Mouse (Mus musculus) frontal cortex, postnatal 10 days (tissue): Measurements from ENCODE around the gene Gm43720.

Source experiments
- DNase-seq, 2 experiments: peaks; one replicate each; pipeline ENCODE4 v3.0.0; 2022; ENCODE audit warnings: low spot score in 2 of 2, mixed read lengths in 1 of 2

Gm43720 gene

DNA sequence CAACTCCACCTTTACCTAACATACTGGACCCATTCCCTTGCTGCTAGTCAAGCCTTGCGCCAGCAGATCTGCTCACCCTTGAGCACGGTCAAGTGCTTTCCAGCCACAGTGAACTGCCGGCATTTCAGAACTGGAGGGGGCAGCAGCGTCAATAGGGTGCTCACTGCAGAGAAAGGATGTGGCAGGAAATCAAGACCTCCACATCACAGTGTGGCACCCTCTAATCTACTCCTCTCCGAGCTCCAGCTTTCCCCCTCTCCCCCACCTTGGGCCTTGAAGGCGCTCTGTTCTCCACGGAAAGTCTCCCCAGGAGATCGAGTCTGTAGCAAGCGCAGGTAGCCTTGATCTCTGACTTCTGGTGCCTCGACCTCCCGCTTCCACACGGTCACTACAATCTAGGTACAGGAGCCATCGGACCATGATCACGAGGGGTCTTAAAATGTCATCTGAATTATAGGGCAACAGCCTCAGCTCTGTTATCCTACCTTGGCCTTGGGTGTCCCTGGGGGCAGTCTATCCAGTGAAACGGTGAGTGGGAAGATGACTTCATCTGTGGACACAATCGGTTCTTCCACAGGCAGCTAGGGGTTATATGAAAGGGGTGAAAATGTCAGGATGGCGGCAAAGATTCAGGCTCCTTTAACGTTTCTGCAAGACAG lies 17.0 kb downstream of the Gm43720 start:
- DNase-seq = no peak

DNA sequence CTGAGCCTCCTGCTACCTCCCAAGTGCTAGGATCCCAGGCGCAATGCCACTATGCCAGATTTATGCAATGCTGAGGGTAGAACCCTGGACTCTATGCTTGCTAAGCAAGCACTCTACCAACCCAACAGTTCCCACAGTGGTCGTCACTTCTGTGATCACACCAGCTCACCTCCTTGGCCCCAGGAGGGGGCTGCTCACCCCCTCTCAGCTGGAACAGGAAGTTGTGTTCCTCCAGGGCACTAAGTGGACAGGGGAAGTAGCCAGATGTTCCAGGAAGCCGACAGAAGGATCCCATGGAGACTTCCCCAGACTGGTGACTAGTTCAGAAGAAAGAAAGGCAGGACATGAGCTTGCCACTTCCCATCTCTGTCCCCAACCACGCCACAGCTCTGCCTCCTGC lies 17.8 kb downstream of the Gm43720 start:
- no peak for DNase-seq

DNA sequence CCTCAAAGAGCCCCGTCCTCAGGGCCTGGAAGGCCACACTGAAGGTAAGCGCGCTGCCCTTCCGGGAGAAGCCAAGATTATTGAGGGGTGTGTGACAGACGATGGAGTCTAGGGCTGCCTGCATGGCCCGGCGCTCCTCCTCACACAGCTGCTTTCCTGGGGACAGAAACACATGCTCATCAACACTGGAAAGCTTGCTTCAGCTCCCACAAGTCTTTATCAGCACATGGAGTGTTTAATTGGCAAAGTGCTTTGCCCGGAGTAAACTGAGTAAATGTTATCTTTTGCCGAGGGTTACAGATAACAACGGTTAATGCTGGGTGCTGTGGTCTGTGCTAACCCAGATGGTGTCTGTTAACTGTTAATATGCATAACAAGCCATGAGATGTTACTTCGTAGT lies 18.9 kb downstream of the Gm43720 start:
- no peak for DNase-seq

DNA sequence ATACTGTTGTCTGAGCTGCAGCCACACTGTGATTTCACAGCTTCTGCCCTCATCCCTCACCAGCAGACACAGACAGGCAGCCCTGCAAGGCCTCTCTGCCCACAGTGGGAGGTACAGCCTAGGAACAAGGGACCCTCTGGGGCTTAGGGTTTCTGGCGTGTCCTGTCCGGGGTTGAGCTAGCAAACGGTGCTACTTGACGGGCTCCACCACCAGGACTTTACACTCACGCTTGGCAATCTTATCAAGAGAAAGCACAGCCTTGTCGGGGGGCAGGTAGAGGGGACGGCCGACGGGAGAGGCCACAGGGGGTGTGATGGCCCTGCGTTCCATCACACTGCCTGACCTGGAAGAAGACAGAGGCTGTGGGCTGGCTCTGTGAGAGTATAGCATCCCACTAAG lies 19.7 kb downstream of the Gm43720 start:
- no peak for DNase-seq

DNA sequence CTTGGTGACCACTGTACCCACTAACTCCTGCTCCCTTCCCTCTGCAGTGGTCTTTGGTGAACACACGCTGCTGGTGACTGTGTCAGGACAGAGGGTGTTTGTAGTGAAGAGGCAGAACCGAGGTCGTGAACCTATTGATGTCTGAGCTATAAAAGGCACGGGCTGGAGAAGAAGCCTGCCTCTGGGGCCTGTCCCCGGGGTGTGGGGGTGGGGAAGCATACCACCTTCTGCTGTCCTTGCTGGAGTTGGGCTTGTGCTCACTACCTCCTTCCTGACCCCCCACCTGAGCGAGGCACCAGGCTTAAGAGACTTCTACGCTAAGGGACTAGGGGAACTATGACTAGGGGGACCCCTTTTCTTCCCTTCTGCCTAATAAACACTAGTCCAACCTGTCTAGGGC lies 20.8 kb downstream of the Gm43720 start:
- no peak for DNase-seq

DNA sequence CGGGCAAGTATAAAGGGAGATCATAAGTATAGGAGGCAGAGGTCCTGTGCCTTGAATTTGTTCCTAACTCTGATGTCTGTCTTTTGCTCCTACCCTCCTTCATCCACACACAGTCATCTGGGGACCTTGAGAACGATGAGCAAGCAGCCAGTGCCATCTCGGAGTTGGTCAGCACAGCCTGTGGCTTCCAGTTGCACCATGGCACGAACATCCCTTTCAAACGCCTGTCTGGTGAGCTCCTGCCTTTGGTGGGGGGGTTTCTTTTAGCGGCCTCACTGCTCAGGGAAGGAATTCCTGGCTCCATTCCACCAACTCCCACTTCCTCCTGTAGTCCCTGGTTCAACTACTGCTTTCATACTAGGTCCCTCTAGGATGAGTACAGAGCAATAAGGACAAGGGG lies 21.2 kb downstream of the Gm43720 start:
- DNase-seq = no peak

DNA sequence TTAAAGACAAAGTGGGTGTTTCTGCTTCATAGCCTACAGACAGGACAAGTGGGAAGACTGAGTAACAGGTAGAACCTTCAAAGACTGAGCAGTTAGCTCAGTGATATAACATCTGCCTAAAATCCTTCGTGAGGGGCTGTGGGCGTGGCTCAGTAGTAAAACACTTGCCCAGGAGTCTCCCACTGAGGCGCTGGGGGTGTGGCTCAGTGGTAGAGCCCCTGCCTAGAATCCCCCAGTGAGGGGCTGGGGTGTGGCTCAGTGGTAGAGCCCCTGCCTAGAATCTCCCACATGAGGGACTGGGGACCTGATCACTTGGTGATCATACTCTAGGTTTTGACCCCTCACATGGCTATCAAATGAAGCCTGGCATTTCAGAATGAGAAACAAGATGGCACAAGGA lies 21.7 kb downstream of the Gm43720 start:
- DNase-seq = no peak

DNA sequence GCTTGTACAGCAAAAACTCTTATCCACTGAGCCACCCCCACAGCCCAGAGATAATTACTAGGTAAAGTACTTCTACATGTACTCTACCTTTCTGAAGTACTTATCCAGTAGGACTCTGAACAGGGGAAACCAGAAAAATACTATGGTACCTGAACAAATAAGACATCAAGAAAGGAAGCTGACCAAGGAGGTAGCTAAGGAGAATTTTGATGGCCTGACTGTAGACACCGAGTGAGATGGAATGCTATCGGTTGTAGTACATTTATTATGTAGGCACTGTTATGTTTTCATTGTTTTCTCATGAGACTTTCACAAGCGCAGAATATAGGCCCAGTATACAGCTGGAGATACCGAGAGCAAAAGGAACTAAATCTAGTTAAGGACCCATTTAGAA lies 22.2 kb downstream of the Gm43720 start:
- no peak for DNase-seq

DNA sequence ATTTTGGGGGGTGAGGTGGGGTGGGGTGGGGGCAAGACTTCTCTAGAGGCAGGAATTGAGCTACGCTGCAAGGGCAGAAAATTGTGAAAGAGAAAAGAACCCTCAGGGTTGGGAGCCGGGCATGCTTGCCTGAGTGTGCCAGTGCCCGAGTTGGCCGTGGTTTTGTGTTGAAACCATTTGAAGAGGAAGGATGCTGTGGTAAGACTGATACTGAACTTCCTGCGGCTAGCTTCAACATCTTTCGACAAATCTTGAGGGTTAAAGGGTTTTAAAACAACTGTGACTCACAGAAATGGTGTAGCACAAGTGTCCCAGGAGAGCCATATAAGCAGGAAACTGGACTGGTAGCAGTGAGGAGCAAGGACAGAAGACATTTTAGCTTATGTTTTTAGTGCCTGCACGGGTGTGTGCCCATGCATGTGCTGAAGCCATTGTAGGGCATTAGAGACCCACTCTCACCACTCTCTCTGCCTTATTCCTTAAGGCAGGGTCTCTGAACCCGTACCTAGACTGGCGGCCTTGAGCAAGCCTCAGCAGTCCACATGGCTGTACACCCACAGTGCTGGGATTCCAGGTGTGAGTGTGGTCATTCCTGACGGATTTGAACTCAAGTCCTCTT lies 22.7 kb downstream of the Gm43720 start:
- no peak for DNase-seq

DNA sequence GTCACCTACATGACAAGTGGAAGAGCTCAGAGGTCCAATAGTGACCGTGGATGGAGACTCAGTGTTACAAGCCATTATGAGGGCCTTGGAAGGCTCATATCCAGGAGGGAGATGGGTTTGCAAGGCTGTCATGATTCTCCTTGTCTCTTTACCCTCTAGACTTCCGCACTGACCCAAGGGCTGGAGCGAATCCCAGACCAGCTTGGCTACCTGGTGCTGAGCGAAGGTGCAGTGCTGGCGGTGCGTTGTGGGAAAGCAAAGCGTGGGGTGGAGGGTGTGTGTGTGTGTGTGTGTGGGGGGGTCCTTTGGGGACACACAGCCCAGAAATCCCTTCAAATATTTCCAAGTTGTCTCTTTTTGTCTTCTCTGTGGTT lies 23.7 kb downstream of the Gm43720 start:
- DNase-seq = no peak

DNA sequence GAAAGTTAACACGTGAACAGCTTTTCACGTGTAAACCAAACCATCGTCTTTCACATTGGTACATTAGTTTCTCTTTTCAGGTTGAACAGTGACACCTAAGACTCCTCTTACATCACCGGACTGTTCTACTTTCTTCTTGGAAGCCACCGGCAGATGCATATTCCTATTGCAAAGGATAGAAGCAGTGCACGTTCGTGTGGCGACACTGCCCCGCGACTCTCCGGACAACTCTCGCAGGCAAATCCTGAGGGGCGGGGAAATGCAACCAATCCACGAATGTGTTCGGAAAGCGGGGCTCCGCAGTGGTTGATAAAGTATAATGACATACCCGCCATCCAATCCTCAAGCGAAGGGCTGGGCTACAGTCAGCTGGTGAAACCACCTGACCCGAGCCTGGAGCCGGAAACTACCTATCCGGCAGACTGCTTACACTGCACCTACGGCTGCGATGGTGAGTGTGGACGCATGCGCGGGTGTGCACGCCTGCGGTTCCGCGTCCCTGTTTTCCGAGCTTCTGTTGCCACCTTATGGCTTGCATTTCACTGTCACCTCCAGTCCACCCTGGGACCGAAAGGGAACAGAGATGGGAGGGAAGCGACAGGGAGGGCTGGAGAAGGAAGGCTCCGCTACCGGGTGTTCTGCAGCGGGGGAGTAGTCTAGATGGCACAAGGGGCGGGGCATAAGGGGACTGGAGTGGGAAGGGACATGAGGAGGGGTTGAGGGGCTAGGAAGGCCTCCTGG lies 24.2 kb downstream of the Gm43720 start, which contains the start of gene Lamtor4:
Gene Lamtor4, plus strand, starts transcription at position 130 of the 741 bp plus-strand sequence.
- peak; percentile 93 to 96 for DNase-seq

DNA sequence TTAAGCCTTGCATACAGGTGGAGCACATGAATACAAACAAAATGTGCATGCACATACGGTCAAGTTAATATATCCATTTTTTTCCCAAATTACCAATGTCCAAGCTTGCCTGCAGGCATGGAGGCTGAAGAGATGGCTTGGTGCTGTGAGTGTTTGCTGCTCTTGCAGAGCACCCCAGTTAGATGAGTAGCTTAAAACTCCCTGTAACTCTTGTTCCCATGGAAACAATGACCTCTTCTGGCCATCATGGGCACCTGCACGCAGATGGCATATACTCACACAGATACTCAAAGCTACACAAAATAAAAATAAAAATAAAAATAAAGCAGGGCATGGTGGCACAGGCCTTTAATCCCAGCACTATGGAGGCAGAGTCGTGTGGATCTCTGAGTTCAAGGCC lies 26.7 kb downstream of the Gm43720 start:
- DNase-seq = no peak

DNA sequence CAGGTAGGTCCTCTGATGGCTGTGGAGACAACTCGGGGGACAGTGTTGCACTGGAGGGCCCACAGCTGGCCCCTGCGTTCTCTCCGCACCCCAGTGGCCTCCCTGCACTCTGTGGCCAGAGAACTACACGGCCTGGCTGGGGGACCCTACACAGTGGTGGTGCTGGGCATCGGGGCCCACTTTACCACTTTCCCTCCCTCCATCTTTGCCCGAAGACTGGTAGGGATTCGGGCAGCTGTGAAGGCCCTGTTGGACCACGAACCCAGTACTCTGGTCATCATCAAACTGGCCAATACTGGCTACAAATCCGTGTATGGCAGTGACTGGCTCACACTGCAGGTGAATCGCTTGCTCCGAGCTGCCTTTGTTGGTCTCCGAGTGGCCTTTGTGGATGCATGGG lies 28.6 kb downstream of the Gm43720 start:
- DNase-seq = no peak

DNA sequence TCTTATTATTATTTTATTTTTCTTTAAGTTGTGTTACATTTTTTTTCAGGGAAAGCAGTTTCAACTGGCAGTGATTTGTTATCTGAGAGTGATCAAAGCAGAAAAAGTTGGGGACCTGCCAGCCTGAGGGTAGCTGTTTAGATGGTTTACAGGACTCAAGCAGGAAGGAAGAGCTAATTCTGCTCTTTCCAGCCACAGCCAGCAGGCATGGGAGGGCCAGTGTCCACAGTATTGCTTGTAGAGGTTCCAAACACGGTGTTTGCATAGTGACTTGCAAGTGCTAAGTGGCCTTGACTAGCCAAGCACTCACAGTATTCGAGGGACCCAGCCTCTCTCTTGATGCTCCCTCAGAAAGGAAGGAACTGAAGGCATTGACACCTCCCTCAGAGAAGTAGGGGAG lies 38.2 kb downstream of the Gm43720 start:
- DNase-seq = no peak

DNA sequence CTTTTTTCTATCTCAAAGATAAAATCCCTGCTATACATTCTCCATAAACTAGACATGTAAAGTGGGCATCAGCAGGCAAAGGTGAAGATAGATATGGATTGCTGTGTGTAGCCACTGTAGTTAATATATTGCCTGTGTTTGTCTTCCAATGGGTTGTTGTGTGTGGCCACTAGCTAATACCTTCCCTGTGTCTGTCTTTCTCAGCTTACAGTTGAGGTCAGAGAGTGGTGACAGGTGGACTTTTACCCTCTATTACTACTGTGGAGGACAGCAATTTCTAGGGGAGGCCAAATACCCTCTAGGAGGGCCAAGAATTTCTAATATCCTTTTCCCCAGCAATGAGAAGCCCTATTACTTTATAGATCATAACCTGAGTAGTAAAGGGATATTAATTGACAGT lies 45.5 kb downstream of the Gm43720 start:
- DNase-seq = no peak

DNA sequence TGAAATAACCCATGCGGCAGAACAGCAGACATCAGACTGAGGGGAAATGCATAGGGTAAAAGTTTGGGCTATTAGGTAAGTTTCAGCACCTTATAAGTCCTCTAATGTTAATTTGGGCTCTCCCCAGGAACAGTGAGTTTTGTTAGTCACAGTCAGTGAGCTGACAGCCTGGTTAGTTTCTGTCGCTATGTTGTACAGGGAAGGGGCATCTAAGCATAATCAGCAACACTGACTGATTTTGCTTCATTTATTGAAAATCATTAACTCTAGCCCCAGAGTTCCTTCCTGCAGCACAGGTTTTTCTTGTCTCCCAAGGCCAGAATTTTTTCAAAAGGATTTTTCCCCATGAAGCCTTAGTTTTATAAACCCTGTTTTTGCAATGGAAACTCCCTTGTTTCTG lies 46.0 kb downstream of the Gm43720 start:
- no peak for DNase-seq

DNA sequence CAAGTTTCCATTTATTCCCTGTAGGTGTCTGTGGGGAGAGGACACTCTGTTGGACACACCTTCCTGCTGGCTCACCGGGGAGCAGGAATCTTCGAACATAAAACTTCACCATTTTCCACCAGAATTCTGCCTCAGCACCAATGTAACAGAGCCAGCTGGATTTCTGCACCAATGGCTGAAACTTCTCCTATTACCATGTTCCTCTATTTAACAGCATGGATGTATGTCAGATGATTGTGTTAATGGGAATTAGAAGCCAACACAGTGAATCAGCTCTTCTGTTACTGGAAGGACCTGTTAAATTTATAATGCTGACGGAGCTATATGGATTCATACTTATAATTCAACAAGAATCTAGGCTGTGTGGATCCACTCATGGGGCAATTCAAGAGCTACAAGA lies 50.2 kb downstream of the Gm43720 start:
- DNase-seq = no peak

DNA sequence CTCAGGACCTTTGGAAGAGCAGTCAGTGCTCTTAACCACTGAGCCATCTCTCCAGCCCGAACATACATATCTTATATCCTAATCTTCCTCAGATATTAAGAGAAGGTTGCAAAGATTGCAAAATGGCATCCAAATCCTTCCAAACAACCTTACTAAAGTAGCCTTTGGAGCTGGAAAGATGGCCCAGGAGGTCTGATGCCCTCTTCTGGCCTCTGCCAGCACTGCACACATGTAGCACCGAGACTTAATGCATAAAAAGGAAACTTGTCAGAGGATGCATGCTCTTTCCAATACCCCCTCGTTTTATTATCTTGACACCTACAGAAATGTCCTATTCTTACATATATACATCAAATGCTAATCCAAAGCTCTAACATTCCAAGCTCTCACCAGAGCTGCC lies 51.7 kb downstream of the Gm43720 start:
- DNase-seq = no peak

DNA sequence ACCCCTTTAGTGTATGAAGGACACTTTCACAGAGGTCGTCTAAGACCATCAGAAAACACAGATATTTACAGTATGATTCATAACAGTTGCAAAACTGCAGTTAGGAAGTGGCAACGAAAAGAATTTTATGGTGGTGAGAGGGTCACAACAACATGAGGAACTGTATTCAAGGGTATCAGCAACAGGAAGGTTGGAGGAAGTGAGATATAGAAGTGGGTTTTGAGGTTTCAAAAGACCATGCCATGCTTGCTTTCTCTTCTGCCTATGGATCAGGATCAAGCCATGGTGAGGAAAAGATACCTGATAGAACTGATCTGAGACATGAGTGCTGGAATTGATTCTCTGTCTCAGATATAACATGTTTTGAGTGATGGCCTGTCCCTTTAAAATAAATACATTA lies 52.4 kb downstream of the Gm43720 start:
- DNase-seq = no peak

DNA sequence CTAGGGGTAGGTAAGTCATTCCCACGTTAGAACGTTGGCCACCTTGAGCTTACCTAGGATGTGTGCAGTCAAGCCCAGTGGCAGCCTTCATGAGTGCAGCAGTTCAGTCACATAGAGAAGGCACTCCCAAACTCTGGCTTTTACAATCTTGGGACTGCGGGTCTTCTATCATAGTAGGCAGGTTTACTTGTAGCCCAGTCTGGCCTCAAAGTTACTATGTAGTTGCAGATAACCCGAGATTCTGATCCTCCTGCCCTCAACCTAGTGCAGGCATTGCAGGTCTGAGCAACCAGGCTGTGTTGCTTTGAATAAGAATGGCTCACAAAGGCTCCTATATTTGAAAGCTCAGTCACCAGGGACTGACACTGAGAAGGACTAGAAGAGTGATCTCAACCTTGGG lies 53.3 kb downstream of the Gm43720 start:
- DNase-seq = no peak

DNA sequence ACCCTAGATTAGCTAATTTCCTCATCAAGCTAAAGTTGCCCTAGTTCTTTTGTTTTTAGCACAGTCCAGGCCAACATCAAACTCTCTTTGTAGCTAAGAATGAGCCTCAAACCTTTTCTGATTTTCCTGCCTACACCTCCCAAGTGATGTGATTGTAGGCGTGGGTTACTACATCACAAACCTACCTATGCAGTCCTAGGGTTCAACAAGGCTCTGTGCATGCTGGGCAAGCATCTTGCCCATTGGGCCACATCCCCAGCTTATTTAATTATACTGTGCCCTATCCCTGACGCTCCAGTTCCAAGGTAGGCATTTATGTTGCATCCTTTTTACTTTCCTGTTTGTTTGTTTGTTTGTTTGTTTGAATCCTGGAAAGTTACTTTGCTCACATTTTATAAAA lies 54.1 kb downstream of the Gm43720 start, which contains the start of gene Nxpe5:
Gene Nxpe5, plus strand, starts transcription at position 199 of the 400 bp plus-strand sequence.
- no peak for DNase-seq

DNA sequence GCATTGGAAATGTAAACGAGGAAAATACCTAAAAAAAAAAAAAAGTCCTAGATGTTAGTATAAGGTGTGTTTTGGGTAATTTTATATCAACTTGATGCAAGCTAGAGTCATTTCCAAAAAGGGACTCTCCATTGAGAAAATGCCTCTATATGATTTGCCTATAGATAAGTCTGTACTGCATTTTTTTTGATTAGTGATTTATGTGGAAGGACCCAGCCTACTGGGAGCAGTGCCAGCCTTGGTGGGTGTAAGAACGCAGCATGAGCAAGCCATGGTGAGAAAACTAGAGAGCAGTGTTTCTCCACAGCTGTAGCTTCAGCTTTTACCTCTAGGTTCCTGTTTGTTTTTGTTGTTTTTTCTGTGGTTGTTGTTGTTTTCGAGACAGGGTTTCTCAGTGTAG lies 56.5 kb downstream of the Gm43720 start:
- DNase-seq = no peak

DNA sequence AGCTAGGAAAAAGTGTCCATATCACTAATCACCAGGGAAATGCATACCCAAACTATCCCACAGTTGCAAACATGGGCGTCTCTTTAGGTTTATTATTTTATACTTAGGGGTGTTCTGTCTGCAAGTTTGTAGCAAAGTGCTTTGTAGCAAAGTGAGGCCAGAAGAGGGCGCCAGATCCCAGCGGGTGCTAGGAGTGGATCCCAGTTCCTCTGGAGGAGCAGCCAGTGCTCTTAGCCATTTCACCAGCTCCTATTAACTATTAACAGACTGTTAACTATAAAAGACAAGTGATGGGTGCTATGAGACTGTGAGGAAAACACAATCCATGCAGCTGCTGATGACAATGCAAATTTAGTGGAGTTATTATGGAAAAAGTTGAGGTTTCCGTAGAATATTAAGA lies 57.6 kb downstream of the Gm43720 start:
- peak; percentile 36 to 76 for DNase-seq
